Mouse (Mus musculus): Measurements from ENCODE around the gene Neurog2.

The Neurog2 gene

DNA sequence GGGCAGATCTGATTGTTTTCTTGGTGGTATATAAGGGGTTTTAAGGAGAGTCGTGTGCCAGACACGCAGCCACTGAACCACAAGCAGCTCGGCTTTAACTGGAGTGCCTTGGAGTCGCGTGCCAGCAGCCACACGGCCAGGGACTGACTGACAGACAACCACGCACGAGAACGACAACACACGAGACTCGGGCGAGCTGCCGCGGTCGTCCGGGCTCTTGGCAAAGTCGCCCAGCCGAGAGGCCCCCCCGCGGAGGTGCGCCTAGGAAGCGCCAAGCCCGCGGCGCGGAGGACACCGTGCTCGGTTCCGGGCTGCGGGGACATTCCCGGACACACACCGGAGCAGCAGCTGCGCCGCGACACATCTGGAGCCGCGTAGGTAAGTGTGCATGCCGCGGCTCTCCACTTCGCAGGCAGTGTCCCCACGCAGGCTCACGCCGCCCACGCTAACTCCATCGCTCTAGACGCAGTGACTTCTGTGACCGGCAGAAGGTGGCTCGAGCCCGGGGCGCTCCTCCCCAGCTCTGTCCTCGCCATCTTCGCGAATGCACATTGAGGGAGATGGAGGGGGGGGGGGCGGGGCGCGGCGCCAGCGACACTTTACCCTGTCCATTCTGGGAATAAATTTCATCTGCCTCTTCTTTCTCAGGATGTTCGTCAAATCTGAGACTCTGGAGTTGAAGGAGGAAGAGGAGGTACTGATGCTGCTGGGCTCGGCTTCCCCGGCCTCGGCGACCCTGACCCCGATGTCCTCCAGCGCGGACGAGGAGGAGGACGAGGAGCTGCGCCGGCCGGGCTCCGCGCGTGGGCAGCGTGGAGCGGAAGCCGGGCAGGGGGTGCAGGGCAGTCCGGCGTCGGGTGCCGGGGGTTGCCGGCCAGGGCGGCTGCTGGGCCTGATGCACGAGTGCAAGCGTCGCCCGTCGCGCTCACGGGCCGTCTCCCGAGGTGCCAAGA lies at the start of gene Neurog2:
Gene Neurog2 (plus strand): TSS at position 56 of the 953 bp plus-strand sequence.
- DNase-seq: no peak

DNA sequence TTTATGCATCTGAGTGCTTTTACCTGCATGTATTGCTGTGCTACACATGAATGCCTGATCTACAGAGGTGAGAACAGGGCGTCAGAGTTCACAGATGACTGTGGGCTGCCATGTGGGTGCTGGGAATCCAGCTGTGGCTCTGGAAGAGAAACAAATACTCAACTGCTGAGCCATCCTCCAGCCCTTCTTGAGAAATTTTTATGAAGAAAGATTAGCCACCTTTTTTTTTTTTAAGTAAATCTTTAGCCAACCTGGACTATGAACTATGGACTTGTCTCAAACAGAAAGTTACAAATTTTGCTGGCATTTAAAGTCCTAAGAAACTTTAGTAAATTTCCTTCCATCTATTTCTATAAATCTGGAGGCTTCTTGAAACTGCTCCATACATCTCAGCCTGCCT lies 35.8 kb upstream of the Neurog2 start:
- no peak for DNase-seq

DNA sequence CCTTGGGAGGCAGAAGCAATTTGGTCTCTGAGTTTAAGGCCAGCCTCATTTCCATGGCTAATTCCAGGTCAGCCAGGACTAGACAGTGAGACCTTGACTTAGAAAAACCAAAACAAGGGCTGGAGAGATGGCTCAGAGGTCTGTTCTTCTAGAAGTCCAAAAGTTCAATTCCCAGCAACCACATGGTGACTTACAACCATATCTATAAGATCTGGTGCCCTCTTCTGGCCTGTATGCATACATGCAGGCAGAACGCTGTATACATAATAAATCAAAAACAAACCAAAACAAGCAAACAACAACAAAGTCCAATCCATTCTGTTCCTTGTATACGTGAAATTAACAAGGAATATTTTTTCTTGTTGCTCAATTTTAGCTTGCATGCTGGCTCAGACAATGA lies 24.8 kb upstream of the Neurog2 start:
- DNase-seq: no peak

DNA sequence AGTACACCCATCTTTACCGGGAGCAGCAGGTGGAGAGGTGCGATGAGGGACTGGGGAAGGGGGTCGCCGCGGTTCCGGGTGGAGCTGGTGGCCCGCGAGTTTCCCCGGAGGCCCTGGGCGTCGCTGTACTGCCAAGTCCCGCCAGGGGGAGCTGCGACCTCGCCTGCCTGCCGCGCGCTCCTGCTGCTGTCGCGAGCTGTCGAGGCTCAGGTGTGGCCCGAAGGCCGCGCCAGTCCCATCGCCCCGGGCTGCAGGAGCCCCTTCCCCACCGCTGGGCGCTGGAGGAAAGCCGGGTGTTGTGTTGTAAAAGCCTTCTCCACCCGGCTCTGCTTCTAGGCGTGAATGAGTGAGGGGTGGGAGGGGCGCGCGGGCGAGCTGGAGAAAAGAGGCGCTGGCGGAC lies 7.6 kb upstream of the Neurog2 start:
- no peak for DNase-seq

- DNase-seq: no peak
Observed at GRCm38 (mm10) chr3:127625701-127626399, 7.1 kb upstream of the Neurog2 start.

GRCm38 (mm10) chr3:127626524-127626923 lies 6.4 kb upstream of the Neurog2 start:
- no peak for DNase-seq

DNA sequence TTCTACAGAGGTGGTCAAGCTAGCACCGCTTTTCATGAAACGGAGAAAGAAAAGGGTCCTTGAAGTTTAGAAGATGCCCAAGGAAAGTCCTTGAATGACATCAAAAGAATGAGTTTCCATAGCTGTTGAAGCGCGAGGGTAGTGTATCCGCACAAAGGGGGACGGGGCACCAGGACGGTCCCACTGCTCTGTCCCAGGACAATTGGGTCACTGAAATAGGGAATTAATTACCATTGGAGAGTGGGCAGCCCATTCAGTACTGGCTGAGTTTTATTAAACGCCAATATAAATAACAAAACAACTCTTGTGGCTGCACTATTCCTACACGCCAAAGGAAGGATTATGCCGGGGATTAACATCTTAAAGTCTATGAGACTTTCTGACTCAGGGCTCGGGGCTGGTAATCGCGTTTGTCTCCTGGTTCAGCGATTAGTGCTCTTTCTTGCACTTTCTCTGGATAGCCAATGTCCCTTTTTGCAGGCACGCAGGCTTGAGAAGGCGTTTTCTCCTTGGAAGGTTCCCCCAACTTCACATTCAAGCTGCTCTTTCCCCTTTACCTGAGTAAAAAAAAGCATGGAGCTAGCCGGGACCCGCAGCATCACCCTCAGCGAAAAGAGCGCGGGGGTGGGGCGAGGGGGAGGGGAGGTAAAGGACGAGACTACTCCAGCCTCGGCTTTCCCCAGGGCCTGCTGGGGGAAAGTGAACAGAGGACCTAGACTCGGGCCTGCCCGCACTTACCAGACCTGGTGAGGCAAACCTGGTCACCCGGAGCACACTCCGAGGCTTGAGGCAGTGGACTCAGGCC lies 5.6 kb upstream of the Neurog2 start:
- no peak for DNase-seq

DNA sequence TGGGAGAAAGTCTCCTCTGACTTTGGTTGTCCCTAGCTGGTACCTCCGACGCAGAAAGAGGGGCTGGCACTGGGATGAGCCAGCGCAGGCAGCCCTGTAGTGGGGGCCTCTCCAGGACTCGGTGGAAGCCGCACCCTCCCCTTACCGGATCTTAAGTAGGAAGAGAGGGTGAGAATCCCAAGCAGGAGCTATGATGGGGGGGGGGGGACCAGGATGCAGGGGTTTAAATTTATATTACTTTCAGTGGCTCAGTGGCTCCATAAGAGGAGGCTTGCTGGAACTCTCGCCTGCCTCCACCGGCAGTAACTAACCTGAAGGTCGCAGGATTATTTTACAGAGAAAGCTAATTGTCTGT lies 5.0 kb upstream of the Neurog2 start:
- DNase-seq: no peak

DNA sequence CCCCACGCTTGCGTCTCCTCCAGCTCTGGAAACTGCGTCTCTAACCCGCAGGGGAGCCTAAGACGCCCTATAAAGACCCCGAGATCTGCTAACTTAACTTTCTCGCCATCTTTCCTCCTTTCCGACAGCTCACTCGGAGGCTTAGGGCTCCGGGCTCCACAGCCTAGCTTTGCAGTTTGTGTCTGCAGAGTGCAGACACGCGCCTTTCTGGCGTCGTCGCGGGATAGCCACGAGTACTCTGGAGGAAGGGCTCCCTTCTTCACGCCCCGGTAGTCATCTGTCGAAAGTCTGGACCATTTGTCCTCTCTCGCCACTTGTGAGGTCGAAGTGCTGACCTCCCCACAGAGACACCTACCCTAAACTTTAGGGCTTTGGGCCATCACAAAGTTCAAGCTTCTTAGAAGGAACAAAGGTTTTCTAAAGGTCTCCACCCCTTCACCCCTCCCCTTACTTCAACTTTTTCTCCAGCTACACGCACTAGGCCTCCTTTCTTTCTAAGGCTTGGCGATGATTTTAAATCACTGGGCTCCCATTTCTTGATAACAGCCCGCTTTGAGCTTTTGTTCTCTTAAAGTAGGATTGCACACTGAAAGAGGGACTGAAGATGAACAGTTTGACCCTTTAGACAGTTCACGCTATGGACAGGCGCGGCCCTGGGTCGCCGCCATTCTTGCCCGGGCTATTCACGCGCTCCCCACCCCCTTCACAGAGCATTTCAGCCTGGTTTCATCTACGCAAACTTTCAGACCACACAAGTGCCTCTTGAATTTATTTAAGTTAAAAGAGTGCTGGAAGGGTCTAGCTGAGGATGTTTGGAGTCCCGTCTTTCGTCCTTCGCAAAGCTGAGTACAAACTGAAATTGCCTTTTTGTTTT lies 4.4 kb upstream of the Neurog2 start:
- no peak for DNase-seq

GRCm38 (mm10) chr3:127630190-127630589 lies 2.7 kb upstream of the Neurog2 start:
- DNase-seq: no peak

- no peak for DNase-seq
Observed at GRCm38 (mm10) chr3:127630735-127631372, 2.1 kb upstream of the Neurog2 start.

DNA sequence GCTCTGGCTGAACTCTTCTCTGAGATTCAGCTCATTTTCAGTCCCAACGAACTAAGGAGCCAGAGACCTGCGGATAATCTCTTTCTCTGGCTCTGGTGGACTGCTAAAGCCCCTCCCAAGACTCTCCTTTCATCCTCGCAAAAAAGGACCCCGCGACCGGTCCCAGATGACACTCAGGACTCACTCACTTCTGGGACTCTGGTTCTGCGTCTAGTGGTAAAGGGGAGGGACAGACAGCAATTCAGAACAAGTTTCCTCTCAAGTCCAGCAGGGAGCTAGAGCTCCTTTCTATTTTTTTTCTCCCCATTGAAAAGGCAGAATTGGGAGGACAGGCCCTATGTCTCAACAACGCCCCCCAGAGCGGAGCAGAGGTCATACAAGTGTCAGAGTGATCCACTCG lies 1.4 kb upstream of the Neurog2 start:
- no peak for DNase-seq

DNA sequence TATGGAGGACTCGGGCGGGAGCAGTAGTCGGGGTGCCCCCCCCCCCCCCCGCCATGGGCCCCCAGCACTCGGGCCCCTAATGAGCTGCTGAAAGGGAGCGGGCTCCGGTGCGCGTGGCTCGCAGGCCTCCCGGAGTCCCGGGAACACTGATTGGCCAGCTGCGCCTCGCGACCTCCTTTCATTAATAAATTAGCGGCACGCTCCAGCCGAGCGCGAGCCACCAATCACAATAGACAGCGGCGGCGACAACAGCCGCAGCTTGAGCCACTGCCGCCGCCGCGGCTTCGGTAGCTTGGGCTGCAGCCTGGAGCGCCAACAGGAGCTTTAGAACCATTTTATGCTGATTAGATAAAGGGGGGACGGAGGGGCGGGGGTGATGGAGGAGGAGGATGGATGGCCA lies 404 bp upstream of the Neurog2 start:
- no peak for DNase-seq

DNA sequence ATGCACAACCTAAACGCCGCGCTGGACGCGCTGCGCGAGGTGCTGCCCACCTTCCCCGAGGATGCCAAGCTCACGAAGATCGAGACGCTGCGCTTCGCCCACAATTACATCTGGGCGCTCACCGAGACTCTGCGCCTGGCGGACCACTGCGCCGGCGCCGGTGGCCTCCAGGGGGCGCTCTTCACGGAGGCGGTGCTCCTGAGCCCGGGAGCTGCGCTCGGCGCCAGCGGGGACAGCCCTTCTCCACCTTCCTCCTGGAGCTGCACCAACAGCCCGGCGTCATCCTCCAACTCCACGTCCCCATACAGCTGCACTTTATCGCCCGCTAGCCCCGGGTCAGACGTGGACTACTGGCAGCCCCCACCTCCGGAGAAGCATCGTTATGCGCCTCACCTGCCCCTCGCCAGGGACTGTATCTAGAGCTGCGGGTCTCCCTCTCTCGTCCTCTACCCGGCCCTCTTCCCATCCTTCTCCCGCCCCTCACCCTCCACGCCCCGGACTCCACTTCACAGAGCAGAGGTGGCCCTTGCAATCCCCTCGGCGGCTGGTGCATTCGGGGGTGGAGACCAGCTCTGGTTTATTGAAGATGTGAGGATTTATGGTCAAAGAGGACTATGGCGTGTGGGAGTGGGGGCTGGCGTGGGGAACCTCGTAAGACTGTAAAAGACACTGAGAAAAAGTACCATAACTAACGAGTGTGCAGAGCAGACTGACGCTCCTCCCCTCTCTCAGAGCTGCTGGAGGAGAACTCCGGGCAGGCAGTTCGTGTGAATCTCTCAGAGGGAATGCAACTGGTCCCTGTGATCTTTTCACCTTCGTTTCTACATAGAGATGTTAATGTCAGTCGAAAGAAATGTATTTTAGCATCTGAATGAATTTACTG lies 1.4 kb downstream of the Neurog2 start:
- peak; percentile 50 for DNase-seq

- no peak for DNase-seq
Observed at GRCm38 (mm10) chr3:127634984-127635349, 2.0 kb downstream of the Neurog2 start.

DNA sequence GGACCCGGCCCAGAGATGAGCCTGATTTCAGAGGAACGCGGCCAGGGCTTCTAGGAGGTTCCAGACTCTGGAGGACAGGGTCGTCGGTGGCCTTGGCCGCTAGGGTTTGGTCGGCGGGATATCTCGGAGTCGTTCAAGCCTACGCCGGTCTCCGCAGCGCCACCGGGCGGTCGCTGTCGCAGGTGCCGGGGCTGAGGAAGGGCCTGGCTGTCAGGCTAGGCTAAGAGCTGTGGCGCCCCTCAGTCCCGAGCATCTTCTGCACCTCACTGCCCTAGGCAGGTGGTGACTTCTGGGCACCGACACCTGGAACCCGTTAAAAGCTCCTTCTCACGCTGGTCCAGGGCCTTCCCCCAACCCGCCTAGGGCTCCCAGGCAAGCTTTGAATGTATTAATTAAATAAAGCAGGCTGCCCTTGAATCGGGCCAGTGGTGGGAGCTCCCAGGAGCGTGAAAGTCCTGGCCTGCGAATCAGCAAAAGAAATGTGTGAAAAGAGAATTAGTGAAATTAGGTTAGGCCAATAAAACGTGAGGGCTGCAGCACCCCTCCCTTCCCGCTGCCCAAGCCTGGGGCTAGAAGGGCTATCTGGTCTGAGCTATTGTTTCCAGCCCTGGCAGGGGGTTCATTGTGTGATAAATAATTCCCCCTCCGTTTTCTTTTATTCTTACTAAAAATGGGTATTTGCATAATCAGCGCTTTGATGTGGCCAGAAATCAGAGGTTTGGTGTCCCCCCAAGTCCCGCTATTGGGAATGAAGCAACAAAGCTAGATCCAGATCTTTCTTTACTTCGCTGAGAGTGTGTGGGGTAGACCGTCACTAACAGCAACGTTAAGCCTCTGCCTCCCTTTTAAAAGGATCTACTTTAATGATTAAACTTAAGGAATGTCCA lies 7.2 kb downstream of the Neurog2 start:
- DNase-seq: no peak

GRCm38 (mm10) chr3:127640762-127641700 lies 8.1 kb downstream of the Neurog2 start:
- no peak for DNase-seq

- no peak for DNase-seq
Observed at GRCm38 (mm10) chr3:127642211-127642610, 9.3 kb downstream of the Neurog2 start.
